Mouse (Mus musculus): ENCODE results near the gene Olfr463. TPM values are rescaled to one million over a fixed set of nuclear protein-coding genes. Genes with fewer than 3 reads are reported as not detected.

Olfr463 gene
- not detected for polyA plus RNA-seq (2012; fragmentation: generic; extraction: Trizol)

DNA sequence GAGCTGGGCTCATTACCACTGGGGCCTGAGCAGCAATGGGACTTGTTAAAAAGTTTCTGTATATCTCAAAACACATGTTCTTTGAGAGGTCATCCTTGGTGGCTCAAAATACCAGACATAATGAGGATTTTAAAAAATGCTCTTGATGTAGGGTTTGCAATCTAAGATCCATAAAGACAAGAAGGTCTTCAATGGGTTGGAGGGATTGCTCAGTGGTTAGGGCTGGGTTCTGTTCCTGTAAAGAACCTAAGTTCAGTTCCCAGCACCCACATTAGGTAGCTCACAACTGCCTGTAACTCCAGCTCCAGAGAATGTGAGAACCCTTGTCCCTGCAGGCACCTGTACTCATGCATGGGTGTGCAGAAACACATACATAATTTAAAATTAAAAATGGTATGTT lies at the start of gene Olfr463:
Gene Olfr463 (minus strand): TSS at position 101 of the 400 bp plus-strand sequence.

GRCm38 (mm10) chr11:87920966-87921365 lies 23.8 kb upstream of the Olfr463 start, which contains the start of gene Olfr464:
TSS of gene Olfr464 (minus strand) at chr11:87920967.

GRCm38 (mm10) chr11:87892168-87892567 lies 5.0 kb downstream of the Olfr463 start, which contains the start of gene Olfr462:
TSS of gene Olfr462 (minus strand) at chr11:87892268.

GRCm38 (mm10) chr11:87875436-87875835 lies 21.8 kb downstream of the Olfr463 start, which contains the start of gene Epx:
TSS of gene Epx (minus strand) at chr11:87875536.

GRCm38 (mm10) chr11:87852690-87853596 lies 44.2 kb downstream of the Olfr463 start, which contains the start of gene Mks1:
TSS of gene Mks1 (plus strand) at chr11:87853215.

Other genes with a start within 250 kb of the Olfr463 start
- gene Rnf43, start 234.7 kb downstream of the Olfr463 start, polyA plus RNA-seq (2012; fragmentation: generic; extraction: Trizol), result under 1 TPM in 1 of 2 experiments, not detected in 1; 0.01 TPM
- 100 to 1,000 TPM; 223 to 408 TPM for gene Supt4a, start 159.8 kb downstream of the Olfr463 start, polyA plus RNA-seq (2012; fragmentation: generic; extraction: Trizol)
- gene Tspoap1, start 136.8 kb downstream of the Olfr463 start, polyA plus RNA-seq (2012; fragmentation: generic; extraction: Trizol), result under 1 TPM in 1 of 2 experiments, not detected in 1; 0.01 TPM
- not detected for gene Mpo, start 103.8 kb downstream of the Olfr463 start, polyA plus RNA-seq (2012; fragmentation: generic; extraction: Trizol)
- not detected for gene Lpo, start 69.1 kb downstream of the Olfr463 start, polyA plus RNA-seq (2012; fragmentation: generic; extraction: Trizol)
- gene Mks1, start 44.2 kb downstream of the Olfr463 start, polyA plus RNA-seq (2012; fragmentation: generic; extraction: Trizol), result 1 to 10 TPM; 1.7 to 7.9 TPM
- gene Epx, start 21.9 kb downstream of the Olfr463 start, polyA plus RNA-seq (2012; fragmentation: generic; extraction: Trizol), result not detected
- gene Olfr462, start 5.1 kb downstream of the Olfr463 start, polyA plus RNA-seq (2012; fragmentation: generic; extraction: Trizol), result not detected
- not detected for gene Olfr464, start 23.6 kb upstream of the Olfr463 start, polyA plus RNA-seq (2012; fragmentation: generic; extraction: Trizol)
- gene Dynll2, start 90.1 kb upstream of the Olfr463 start, polyA plus RNA-seq (2012; fragmentation: generic; extraction: Trizol), result 100 to 1,000 TPM in 1 of 2 experiments, 10 to 100 TPM in 1; 65.7 to 140 TPM
- 10 to 100 TPM; 13.4 to 72.9 TPM for gene Srsf1, start 150.0 kb upstream of the Olfr463 start, polyA plus RNA-seq (2012; fragmentation: generic; extraction: Trizol)
- 10 to 100 TPM in 1 of 2 experiments, 1 to 10 TPM in 1; 3.1 to 21.1 TPM for gene Vezf1, start 170.9 kb upstream of the Olfr463 start, polyA plus RNA-seq (2012; fragmentation: generic; extraction: Trizol)
- gene Cuedc1, start 200.7 kb upstream of the Olfr463 start, polyA plus RNA-seq (2012; fragmentation: generic; extraction: Trizol), result 10 to 100 TPM; 29.7 to 61.1 TPM